Mouse (Mus musculus) mouse embryonic stem cell (cell line): ENCODE data around the gene Shroom3.
"Not testable (repeated sequence)": the region's sequence is repeated elsewhere in the genome, so short reads cannot be mapped to it uniquely, and the experiment has no call there.

ENCODE experiments used
- in situ Hi-C, 2 experiments: fragments of 300-500 bp; cut with MboI; formaldehyde crosslinking; loops; 1 replicate in 1 of 2; 3 replicates in 1 of 2; pipeline ENCODE4 v1.14.3; 2019 to 2020; ENCODE audit warnings: low sequenced_read_pairs in 2 of 2, low pct_unique_long_range_greater_than_20kb in 1 of 2, mixed read lengths in 1 of 2; ENCODE audit not compliant: unreplicated experiment in 1 of 2

Shroom3 gene

GRCm38 (mm10) chr5:92897766-92898745, 214.8 kb downstream of the Shroom3 start:
- in situ Hi-C loops, result no loop called here

- in situ Hi-C loops, result no loop called here
Observed at GRCm38 (mm10) chr5:92900470-92900869, 217.2 kb downstream of the Shroom3 start.

DNA sequence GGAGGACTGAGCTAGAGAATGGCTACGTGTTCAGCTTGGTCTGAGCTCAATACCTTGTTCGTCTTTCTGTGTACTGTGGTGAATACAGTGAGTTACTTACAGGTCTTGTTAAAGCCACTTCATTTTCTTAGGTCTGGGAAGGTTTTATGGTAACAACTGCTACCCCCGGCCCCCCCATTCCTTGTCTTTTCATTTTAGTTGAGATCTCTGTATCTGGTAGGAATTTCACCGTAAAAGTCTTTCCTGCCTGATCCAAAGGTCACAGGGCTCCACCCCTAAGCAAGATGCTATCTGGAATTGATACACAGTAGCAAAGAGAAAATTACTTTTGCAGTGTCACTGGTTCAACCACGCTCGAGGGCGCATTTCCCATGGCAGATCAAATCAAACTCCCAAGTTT, 218.6 kb downstream of the Shroom3 start:
- in situ Hi-C loops, result no loop called here

- in situ Hi-C loops, result no loop called here
Observed at GRCm38 (mm10) chr5:92905146-92905545, 221.9 kb downstream of the Shroom3 start.

GRCm38 (mm10) chr5:92905594-92906008, 222.4 kb downstream of the Shroom3 start:
- in situ Hi-C loops, result no loop called here

GRCm38 (mm10) chr5:92908227-92908626, 225.0 kb downstream of the Shroom3 start:
- in situ Hi-C loops, result no loop called here

DNA sequence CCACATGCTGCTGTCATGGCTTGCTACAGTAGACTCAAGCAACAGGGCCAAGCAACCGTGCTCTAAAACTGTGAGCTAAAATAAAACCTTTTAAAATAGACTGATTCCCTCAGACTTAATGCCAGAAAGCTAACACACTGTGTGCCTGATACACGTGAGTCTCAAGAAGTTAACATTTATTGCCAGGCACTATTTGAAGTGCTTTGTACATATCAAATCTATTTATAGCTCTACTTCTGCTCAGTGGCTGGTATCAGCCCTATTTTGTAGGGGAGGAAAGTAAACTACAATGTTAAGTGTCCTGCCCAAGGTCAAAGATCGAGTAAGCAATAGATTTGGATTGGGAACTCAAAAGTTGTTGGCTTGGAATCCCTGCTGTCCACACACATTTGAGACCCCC, 227.6 kb downstream of the Shroom3 start:
- in situ Hi-C loops, result no loop called here

GRCm38 (mm10) chr5:92915421-92915820, 232.2 kb downstream of the Shroom3 start:
- in situ Hi-C loops, result no loop called here

DNA sequence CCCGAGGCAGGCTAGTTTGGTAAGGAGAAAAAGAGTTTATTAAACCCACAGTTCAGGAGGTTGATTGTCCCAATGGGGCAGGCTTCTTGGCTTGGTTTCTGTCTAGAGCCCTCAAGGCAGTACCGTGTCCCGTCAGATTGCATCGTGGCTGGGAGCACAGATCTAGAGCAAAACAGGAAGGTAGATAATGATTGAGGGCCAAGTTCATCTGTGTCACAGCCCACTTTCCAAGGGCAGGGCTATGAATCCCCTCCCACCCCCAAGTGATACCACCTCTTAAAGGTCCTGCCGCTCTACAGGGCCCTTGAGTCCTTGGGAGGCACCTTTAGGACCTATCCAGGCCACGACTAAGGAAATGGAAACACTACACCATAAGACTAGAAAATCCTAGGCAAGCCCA, 234.5 kb downstream of the Shroom3 start:
- in situ Hi-C loops, result no loop called here

DNA sequence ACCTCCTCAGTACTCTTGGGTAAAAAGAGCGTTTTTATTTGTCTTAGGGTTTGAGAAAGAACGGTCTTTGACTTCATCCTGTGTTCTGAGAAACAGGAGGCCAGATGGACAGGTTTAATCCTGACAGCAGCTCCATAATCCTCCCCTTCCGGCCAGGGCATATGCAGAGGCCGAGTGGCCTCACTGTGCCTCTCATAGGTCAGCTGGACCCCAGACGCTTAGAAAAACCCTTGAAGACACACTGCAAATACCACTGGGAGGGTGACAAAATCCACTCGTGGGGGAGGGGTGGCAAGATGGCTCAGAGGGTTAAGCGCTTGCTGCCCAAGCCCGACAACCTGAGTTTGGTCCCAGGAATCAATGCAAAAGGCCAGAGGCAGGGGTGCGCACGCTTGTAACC, 234.9 kb downstream of the Shroom3 start:
- in situ Hi-C loops, result no loop called here

DNA sequence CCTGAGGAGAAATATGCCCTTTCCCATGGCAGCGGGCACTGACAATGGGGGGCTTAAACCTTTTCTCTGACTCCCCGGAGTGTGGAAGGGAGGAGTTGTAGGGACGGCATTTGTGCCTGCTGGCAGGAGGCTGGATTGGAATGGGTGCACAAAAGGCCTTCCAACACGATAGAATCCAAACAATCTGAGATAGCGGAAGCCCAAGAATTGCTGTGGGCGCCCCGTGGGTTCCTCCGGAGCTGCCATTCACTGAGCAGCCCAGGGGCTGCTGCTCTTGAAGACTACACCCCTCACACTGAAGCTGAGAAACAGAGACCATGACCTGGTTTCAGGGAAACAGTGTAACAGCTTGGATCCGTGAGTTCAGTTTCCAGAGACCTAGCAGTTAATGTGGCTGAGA, 235.6 kb downstream of the Shroom3 start:
- in situ Hi-C loops, result no loop called here

DNA sequence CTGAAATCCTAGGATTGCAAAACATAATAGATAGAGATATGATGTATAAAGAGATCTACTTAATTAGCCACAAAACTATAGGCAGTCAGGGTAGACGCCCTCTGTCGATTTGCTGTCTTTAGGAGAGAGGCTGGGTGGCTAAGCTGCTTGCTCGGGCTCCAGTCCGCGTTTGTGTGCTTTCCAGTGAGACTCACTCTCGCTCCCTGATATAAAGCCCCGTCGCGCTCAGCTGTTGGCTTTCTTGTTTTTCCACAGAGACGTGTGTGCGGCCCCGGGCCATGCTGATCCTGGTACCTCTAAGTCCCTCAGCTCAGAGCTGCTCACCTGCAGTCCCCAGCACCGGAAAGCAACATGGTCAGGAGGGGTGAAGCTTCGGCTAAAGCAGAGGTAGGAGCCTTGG, 236.2 kb downstream of the Shroom3 start:
- in situ Hi-C loops, result no loop called here

- in situ Hi-C loops, result no loop called here
Observed at GRCm38 (mm10) chr5:92920984-92921383, 237.7 kb downstream of the Shroom3 start.

DNA sequence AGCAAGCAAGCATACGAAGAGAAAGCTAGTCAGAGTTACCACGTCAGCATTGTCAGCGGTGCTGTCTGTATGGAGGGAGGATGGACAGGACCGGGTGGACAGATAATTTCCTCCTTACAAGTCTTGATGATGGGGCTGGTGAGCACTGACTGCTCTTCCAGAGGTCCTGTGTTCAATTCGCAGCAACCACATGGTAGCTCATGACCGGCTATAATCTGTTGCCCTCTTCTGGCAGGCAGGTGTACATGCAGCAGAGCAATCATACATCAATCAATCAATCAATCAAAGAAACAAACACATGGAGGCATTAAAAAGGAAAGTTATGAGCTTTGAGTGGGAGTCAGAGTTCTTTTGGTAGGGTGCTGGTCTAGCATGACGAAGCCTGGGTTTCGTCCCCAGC, 238.5 kb downstream of the Shroom3 start:
- in situ Hi-C loops, result no loop called here

DNA sequence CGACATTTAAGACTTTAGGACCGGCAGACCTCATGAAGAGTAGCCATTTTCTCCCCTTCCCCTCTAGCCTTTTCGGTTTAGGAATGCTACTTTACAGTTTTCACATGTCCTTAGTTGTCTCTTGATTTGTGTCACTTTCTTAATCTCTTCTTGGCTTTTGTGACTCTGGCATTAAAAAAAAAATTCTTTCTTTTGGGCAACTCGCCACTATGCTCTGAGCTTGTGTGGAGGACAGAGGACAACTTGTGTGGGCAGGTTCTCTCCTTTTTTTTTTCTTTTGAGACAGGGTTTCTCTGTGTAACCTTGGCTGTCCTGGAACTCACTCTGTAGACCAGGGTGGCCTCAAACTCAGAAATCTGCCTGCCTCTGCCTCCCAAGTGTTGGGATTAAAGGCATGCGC, 239.7 kb downstream of the Shroom3 start:
- in situ Hi-C loops, result not testable (repeated sequence)

DNA sequence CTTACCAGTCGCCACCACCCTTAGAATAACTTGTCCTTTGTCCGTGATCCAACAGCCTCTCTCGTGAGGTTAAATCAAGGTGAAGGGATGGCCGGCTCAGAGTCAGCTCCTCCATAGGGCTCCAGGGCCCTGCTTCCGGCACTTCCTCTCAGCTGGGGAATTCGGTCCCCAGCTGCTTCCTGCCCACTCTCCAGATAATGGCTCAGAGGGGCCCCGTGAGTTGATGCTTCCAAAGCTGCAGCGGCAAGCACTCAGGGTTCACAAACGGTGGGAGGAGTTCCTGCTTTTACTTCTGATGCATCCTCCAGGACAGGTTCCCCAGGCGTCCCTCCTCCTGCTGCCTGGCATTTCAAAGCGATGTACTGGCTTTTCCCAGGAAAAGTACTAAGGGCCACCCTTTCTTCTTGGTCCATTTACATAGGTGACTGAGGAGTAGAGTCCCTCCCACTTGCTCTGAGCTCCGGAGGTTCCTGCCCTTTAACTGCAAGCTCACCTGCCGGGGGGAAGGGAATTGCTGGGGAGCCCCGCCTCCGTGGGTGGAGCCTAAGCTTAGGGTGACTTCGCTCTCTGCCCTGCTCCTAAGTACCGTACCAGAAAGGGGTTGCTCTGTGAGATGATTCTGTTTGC, 241.7 kb downstream of the Shroom3 start:
- in situ Hi-C loops, result no loop called here

GRCm38 (mm10) chr5:92927667-92928066, 244.4 kb downstream of the Shroom3 start:
- in situ Hi-C loops, result no loop called here

GRCm38 (mm10) chr5:92930557-92930956, 247.3 kb downstream of the Shroom3 start:
- in situ Hi-C loops, result no loop called here

GRCm38 (mm10) chr5:92931298-92931697, 248.1 kb downstream of the Shroom3 start:
- in situ Hi-C loops, result no loop called here

DNA sequence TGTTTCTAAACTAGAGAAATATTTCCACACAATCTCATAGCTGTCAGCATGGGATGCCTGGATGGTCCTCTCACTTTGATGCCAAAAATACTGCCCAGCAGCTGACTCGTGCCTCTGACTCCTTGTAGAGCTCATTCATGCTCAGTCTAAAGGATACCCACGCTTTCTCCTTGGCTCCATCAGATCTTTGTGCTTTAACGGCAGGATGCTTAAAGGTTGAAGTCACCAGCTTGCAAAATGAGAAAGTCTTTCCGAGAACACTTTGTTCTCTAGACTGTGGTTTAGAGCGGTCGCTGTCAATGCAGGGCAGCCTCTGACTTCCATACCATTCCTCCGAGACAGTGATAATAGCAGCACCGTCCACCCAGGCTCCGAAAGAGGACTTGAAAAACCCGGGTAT, 249.8 kb downstream of the Shroom3 start:
- in situ Hi-C loops, result no loop called here
